Mouse (Mus musculus): ENCODE results near the gene Ly6f. TPM values are rescaled to one million over a fixed set of nuclear protein-coding genes. Genes with fewer than 3 reads are reported as not detected.

The Ly6f gene
- polyA plus RNA-seq, 1 experiment from 2014 or later = not detected

DNA sequence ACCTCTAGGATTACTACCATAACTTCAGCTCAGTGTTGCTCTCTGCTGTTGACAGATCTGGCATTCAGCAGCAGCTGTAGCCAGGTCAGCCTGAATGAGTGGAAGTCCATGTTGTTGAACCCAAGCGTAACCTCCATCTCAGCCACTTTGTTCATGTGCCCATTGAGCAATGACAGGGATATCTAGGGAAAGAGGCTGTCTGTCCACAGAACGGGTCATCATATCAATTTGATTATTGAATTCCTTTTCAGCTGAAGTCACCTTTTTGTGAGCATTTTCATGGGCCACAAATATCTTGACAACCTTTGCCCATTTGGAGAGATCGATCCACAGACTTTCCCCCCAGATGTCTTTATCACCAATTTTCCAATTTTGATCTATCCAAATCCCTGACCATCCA lies 51.9 kb downstream of the Ly6f start:
- no peak overlapping the region for H3K27ac ChIP-seq (ENCODE audit: poor library complexity, severe bottlenecking)
- no peak overlapping the region for H3K9ac ChIP-seq
- peaks cover 26% of the 10 kb centered on the region for H3K9me3 ChIP-seq (replicated peaks)
- no peak for ATAC-seq (ENCODE audit: insufficient number of reproducible peaks, low FRiP score)
- no peaks in the 10 kb centered on the region for H3K27me3 ChIP-seq (replicated peaks)
- 77% methylated on average over 3 of the region's 3 CpGs for WGBS
- H3K4me2 ChIP-seq = no peak overlapping the region
- no peaks in the 10 kb centered on the region for H3K4me1 ChIP-seq (replicated peaks)
- no peak overlapping the region for H3K4me3 ChIP-seq
- no peaks in the 10 kb centered on the region for H3K36me3 ChIP-seq

Other genes with a start within 250 kb of the Ly6f start
- 0.91 and 1.2 TPM in 2 replicates for gene Ly6c1, start 219.6 kb upstream of the Ly6f start, polyA plus RNA-seq (2016; fragmentation: Nextera tagmentation; extraction: Ambion mirVana)
- gene Ly6c2, start 156.5 kb upstream of the Ly6f start, polyA plus RNA-seq (2016; fragmentation: Nextera tagmentation; extraction: Ambion mirVana) = not detected in 2 replicates
- gene Ly6g, start 113.2 kb upstream of the Ly6f start, polyA plus RNA-seq (2016; fragmentation: Nextera tagmentation; extraction: Ambion mirVana) = not detected in 2 replicates
- gene BC025446, start 52.0 kb upstream of the Ly6f start, polyA plus RNA-seq (2016; fragmentation: Nextera tagmentation; extraction: Ambion mirVana) = not detected in 2 replicates